Mouse (Mus musculus) testis, adult 2 months (tissue): ENCODE data around the gene Actr3. TPM values are rescaled to one million over a fixed set of nuclear protein-coding genes. Genes with fewer than 3 reads are reported as not detected.

Source experiments
- H3K27ac ChIP-seq: fragments of 200-500 bp; 2 replicates; pipeline ENCODE4 v1.5.1; 2012; ENCODE audit warnings: low read depth, low read length; ENCODE audit not compliant: control insufficient read depth, insufficient read depth
- H3K27me3 ChIP-seq: fragments of 200-500 bp; 2 replicates; pipeline ENCODE4 v1.6.1; 2012; ENCODE audit warnings: mild to moderate bottlenecking, low read length, moderate library complexity; ENCODE audit not compliant: control insufficient read depth, insufficient read depth
- H3K36me3 ChIP-seq: fragments of 200-500 bp; 2 replicates; pipeline ENCODE4 v1.6.1; 2012; ENCODE audit warnings: mild to moderate bottlenecking, low read length; ENCODE audit not compliant: control insufficient read depth, insufficient read depth
- H3K4me1 ChIP-seq: fragments of 200-500 bp; 2 replicates; pipeline ENCODE4 v1.6.1; 2012; ENCODE audit warnings: low read length; ENCODE audit not compliant: control insufficient read depth, insufficient read depth
- H3K4me3 ChIP-seq: fragments of 200-500 bp; 2 replicates; pipeline ENCODE4 v1.5.1; 2012; ENCODE audit warnings: low read depth, mild to moderate bottlenecking, low read length, moderate library complexity, mixed read lengths; ENCODE audit not compliant: control insufficient read depth
- CTCF ChIP-seq: fragments of 200-500 bp; IDR thresholded peaks from 2 replicates; pipeline ENCODE4 v1.5.1; 2012; ENCODE audit warnings: low read depth, mild to moderate bottlenecking, inconsistent platforms, low read length, moderate library complexity; ENCODE audit not compliant: control insufficient read depth, insufficient read depth, insufficient replicate concordance
- POLR2A ChIP-seq: fragments of 200-500 bp; IDR thresholded peaks from 2 replicates; pipeline ENCODE4 v1.6.1; 2012; ENCODE audit warnings: low read depth, mild to moderate bottlenecking, inconsistent platforms, low read length, moderate library complexity; ENCODE audit not compliant: control insufficient read depth
- polyA plus RNA-seq: library from polyadenylated mRNA; depleted of rRNA; stranded (reverse); fragments of >200 nt; gene quantifications from 2 replicates; pipeline ENCODE4 v1.2.3, GENCODE M21; 2012; rRNA removed

Gene Actr3
- polyA plus RNA-seq: 12.1 and 13.3 TPM in 2 replicates

DNA sequence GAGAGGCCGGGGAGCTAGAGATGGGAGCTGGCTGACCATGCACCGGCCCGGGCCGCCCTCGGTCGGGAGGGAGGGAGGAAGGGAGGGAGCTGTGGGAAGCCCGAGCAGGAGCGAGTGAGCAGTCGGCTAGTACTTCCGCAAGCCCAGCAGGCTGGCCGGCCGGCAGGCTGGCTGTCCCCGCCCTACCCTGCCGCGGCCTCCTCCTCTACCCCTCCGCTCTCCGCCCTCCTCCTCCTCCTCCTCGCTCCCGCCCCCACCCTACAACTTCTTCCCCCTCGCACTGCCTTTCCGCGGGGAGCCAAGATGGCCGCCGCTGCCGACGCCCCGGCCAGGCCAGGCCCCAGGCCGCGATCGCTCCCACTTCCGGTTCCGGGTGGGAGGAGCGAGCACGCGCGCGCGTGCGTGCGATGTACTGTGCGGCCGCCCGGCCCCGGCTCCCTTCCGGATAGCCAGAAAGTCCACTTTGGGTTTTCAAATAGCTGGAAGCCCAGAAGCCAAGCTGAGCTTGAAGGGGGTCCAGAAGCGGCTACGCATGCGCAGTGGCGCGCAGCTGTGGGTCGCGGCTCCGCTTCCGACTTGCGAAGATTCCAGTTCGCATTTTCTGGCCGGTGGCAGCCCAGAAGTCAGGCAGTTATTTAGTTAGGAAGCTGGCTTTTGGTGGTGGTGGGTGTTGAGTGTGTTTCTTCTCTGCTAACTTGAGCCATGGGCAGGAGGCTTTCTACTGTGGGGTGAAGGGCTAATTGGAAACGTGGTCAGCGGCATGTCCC lies at the start of gene Actr3:
Gene Actr3 (minus strand): TSS at position 359 of the 767 bp plus-strand sequence.
- Histone ChIP-seq H3K27me3 (no peaks in the 10 kb centered on the region), H3K4me1 (peaks cover 7% of the 10 kb centered on the region), H3K36me3 (no peaks in the 10 kb centered on the region), H3K27ac (peak within 1 kb of the TSS; percentile 96), H3K4me3 (peak within 1 kb of the TSS; percentile 99)
- TF ChIP-seq POLR2A (peak; percentile 70), CTCF (no peak)

DNA sequence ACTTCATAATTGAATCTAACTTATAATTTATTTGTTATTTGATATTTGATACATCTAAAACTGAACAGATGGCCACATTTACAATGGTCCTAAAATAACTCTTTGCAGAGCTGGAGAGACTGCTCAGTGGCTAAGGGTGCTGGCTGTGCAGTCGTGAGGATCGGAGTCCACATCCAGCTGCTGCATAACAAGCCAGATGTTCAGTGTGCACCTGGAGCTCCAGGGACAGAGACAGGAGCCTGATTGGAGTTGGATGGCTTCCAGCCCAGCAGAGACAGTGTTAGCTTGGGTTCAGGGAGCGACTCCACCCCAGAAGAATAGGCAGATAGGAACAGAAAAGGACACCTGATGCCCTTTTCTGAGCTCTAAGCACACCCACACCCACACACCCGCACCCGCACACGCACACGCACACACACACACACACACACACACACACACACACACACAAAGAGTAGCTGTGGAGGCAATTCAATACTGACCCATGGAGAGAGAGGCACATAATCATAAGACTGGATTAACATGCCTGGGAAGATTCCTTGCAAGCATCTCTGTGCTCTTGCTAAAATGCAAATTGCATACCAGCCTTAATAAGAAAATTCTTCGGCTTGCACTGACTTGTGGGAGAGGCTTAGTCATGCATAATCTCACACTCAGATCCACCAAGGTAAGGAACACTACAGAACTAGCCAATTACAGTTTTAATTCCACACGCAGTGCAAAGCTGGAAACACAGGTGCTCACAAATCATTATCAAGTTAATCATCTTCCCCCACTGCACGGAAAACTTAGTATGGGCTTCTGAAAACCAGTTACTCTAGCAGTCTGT lies 47.1 kb upstream of the Actr3 start:
- H3K27ac ChIP-seq: no peak overlapping the region
- H3K4me1 ChIP-seq: no peaks in the 10 kb centered on the region
- H3K36me3 ChIP-seq: no peaks in the 10 kb centered on the region
- no peak for TF ChIP-seq POLR2A
- no peak for TF ChIP-seq CTCF
- no peaks in the 10 kb centered on the region for H3K27me3 ChIP-seq
- no peak overlapping the region for H3K4me3 ChIP-seq

DNA sequence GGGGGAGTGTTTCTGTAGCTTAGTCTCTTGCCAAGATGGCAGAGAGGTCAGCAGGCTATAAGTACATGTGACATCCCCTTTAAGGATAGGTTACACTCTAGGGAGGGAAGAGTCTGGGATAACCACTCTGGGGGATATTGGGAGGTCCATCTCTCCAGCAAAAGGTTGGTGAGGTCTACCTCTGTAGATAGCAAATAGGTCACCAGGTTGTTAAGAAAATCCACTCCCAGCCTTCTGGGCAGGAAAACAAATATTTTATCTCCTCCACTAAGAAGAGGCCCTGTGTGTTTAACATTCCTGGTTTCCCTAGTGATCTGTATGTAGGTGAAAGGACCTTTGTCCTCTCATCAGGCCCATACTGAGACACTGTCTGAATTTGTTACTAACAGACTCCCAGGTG lies 46.3 kb upstream of the Actr3 start:
- Histone ChIP-seq H3K36me3 (no peaks in the 10 kb centered on the region), H3K27me3 (no peaks in the 10 kb centered on the region), H3K27ac (no peak overlapping the region), H3K4me3 (no peak overlapping the region), H3K4me1 (no peaks in the 10 kb centered on the region)
- no peak for TF ChIP-seq POLR2A
- no peak for TF ChIP-seq CTCF

DNA sequence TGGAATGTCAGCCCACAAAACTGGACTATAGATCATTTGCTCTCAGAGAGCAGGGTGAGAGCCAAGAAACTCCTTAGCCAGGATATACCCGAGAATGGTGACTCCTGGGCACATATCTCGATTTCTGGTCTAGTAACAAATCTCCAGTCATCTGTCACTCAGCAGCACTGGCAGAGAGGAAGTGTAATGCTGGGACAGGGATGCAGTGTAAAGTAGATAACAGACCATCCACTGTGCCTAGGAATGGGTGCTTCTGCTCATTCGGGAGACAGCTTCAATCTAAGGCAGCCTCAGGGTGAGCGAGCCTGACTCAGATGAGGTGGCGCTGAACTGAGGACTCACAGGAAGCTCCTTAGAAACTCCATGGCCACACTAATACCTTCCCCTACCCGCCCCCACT lies 43.1 kb upstream of the Actr3 start:
- TF ChIP-seq POLR2A (no peak), CTCF (no peak)
- Histone ChIP-seq H3K36me3 (no peaks in the 10 kb centered on the region), H3K4me3 (no peak overlapping the region), H3K27me3 (no peaks in the 10 kb centered on the region), H3K27ac (no peak overlapping the region), H3K4me1 (no peaks in the 10 kb centered on the region)

DNA sequence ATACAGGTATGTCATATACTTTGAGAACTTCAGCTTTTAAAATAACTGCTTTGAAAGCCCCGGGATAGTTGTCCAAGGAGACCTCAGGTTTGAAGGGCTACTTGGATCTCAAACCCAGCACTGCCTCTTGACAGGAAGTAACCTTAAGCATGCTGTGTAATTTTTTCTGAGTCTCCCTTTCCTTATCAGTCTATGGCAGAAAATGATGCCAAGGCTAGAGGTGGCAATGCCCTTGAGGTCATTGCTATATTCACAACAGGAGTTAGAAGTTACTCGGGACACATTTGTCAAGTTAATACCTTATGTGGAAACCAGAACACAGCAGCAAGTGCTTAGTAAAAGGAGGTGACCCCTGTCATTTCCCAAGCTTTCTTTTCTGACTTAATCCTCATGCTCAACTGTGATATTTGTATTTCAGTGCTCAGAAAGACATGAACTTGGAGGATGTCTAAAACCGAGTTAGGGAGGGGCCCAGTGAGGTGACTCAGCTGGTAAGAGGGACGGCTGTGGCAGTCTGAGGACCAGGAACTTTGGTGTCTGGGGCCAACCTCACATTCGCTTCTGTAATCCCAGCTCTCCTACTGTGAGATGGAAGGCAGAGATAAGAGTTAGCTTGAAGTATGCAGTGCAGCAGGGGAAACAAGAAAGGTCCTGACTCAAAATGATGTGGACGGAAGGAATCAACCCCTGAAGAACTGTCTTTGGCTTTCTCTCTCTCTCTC lies 40.6 kb upstream of the Actr3 start:
- Histone ChIP-seq H3K4me3 (no peak overlapping the region), H3K27ac (no peak overlapping the region), H3K27me3 (no peaks in the 10 kb centered on the region), H3K4me1 (no peaks in the 10 kb centered on the region), H3K36me3 (no peaks in the 10 kb centered on the region)
- no peak for TF ChIP-seq POLR2A
- no peak for TF ChIP-seq CTCF

DNA sequence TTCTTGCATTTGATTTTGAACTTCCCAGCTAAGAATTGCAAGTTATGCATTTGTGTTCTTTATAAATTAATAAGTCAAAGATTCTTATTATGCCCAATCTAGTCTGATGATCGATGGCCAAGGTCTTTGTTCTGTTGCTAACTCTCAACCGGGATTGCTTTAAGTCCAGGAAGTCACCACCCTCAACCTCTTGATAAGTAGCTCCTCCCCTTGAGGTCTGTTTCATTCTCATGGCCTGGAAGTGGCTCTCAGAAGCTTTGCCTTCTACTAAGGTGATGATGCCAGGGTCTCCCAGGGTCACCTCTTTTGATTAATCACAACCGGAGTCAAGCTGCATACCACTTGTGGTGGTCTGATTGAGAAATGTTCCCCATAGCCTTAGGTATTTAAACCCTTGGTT lies 38.3 kb upstream of the Actr3 start:
- TF ChIP-seq POLR2A: no peak
- no peak for TF ChIP-seq CTCF
- H3K4me1 ChIP-seq: no peaks in the 10 kb centered on the region
- H3K4me3 ChIP-seq: no peak overlapping the region
- no peaks in the 10 kb centered on the region for H3K36me3 ChIP-seq
- H3K27ac ChIP-seq: no peak overlapping the region
- H3K27me3 ChIP-seq: no peaks in the 10 kb centered on the region
